Mouse (Mus musculus) embryonic facial prominence, embryonic 15.5 days (tissue): ENCODE measurements around the gene Ear2. TPM values are rescaled to one million over a fixed set of nuclear protein-coding genes. Genes with fewer than 3 reads are reported as not detected.

Source experiments
- polyA plus RNA-seq: library from polyadenylated mRNA; unstranded; fragments of >200 nt; fragmentation: Nextera tagmentation; extraction: Ambion mirVana; gene quantifications from 2 replicates; pipeline ENCODE4 v1.2.1, GENCODE M21; 2015

Gene Ear2
- polyA plus RNA-seq, 1 experiment from 2014 or later = 0.48 TPM

Other genes starting within 250 kb of the Ear2 start
- gene Ear1, start 227.1 kb upstream of the Ear2 start, polyA plus RNA-seq = 0.24 TPM in 1 of 2 replicates, not detected in the other
- not detected in 2 replicates for gene Ear10, start 179.1 kb upstream of the Ear2 start, polyA plus RNA-seq
- gene Gm8113, start 177.3 kb upstream of the Ear2 start, polyA plus RNA-seq = 5.5 and 5.9 TPM in 2 replicates
- not detected in 2 replicates for gene Ang5, start 145.6 kb upstream of the Ear2 start, polyA plus RNA-seq
- gene Ang6, start 100.4 kb upstream of the Ear2 start, polyA plus RNA-seq = not detected in 2 replicates
- not detected in 2 replicates for gene Gm3327, start 21.2 kb downstream of the Ear2 start, polyA plus RNA-seq
- not detected in 2 replicates for gene Gm8212, start 95.0 kb downstream of the Ear2 start, polyA plus RNA-seq
- not detected in 2 replicates for gene 4930503E14Rik, start 110.6 kb downstream of the Ear2 start, polyA plus RNA-seq
- gene Gm8220, start 182.9 kb downstream of the Ear2 start, polyA plus RNA-seq = not detected in 2 replicates
- not detected in 2 replicates for gene Gm5930, start 235.9 kb downstream of the Ear2 start, polyA plus RNA-seq